In the genomic region with DNA sequence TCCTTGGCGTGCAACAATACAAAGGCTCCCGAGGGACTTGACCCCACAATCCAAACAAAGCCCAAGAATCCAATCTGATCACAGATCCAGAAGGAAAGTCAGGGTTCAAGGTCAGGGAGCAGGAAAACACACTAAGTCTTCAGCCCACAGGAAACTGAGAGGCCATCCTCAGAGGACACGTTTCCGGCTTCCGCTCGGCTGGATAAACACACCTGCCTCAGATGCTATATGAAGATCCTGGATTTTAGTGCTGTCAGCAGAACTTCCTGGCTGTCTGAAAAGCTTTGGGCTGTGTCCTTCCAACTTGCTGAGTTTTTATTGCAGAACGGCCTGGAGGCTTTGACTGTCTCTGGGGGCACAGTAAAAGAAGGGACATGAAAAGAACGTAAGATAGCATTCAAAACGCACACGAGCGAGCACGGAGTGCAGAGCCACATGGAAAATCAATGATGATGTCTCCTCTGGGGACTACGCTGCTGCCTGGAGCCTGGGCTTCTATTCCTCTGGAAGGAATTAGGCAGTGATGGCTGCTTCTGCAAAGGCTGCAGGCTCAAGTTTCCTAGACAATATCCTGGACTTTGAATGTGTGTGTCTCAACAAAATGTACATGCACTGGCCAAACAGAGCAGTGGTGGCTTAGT, we compare ENCODE assay signal across 9 mouse cellular contexts.
DNase-seq lines count a peak whose midpoint lies in the region; ATAC-seq and TF ChIP-seq lines count a peak whose summit lies in the region.
"Had no signal": no experiment of that assay in that cellular context is flagged by ENCODE, and none has a peak within 500 bp of the region (broad histone marks: within the 10 kb centered on the region; RNA-seq: fewer than 3 reads in every experiment).

No protein-coding gene starts in this region.

- no peak overlapping the region for H3K4me3 ChIP-seq in lung, embryonic 14.5 days (ENCODE audit: low read depth, low read length)
- H3K4me3 ChIP-seq in embryonic facial prominence, embryonic 14.5 days (ENCODE audit: low read depth, low read length) = no peak overlapping the region
- no peak overlapping the region for H3K4me3 ChIP-seq in neural tube, embryonic 12.5 days
- H3K4me3 ChIP-seq: megakaryocyte, embryonic 14.5 days had no signal

- 56% methylated on average over 13 of the region's 13 CpGs for WGBS in lung, embryonic 14.5 days
- WGBS in embryonic facial prominence, embryonic 14.5 days = 30% methylated on average over 13 of the region's 13 CpGs
- WGBS in neural tube, embryonic 12.5 days = 37% methylated on average over 13 of the region's 13 CpGs

- H3K4me1 ChIP-seq in lung, embryonic 14.5 days (ENCODE audit: insufficient read depth) = no peaks in the 10 kb centered on the region
- H3K4me1 ChIP-seq in embryonic facial prominence, embryonic 14.5 days (ENCODE audit: control insufficient read depth, insufficient read depth, low read length) = 0 out of 2 replicates have a peak, but pooled peaks cover 7% of the 10 kb centered on the region
- H3K4me1 ChIP-seq in neural tube, embryonic 12.5 days = peaks cover 20% of the 10 kb centered on the region

- H3K9me3 ChIP-seq in lung, embryonic 14.5 days (ENCODE audit: low read depth, low read length) = no peaks in the 10 kb centered on the region
- H3K9me3 ChIP-seq in embryonic facial prominence, embryonic 14.5 days (ENCODE audit: control insufficient read depth, low read length) = no peaks in the 10 kb centered on the region
- H3K9me3 ChIP-seq in neural tube, embryonic 12.5 days = no peaks in the 10 kb centered on the region

- no peaks in the 10 kb centered on the region for H3K36me3 ChIP-seq in lung, embryonic 14.5 days (ENCODE audit: insufficient read depth)
- no peaks in the 10 kb centered on the region for H3K36me3 ChIP-seq in embryonic facial prominence, embryonic 14.5 days (ENCODE audit: control insufficient read depth, insufficient read depth, low read length)
- H3K36me3 ChIP-seq in neural tube, embryonic 12.5 days = no peaks in the 10 kb centered on the region

- no peak overlapping the region for H3K4me2 ChIP-seq in lung, embryonic 14.5 days
- no peak overlapping the region for H3K4me2 ChIP-seq in embryonic facial prominence, embryonic 14.5 days (ENCODE audit: low read depth, low read length)
- H3K4me2 ChIP-seq in neural tube, embryonic 12.5 days (replicated peaks) = 0 out of 2 replicates have a peak overlapping the region, but pooled peaks have one; percentile 21

- no peak overlapping the region for H3K27ac ChIP-seq in lung, embryonic 14.5 days (ENCODE audit: low read depth)
- H3K27ac ChIP-seq in embryonic facial prominence, embryonic 14.5 days (replicated peaks; ENCODE audit: low read depth, low read length) = 0 out of 2 replicates have a peak overlapping the region, but pooled peaks have one; percentile 28
- H3K27ac ChIP-seq in neural tube, embryonic 12.5 days = no peak overlapping the region; the same call in 1 of the 2 replicates

- DNase-seq in lung, embryonic 14.5 days = peak; percentile 64
- no peak for DNase-seq in lung, postnatal 25 days (ENCODE audit: low spot score)
- DNase-seq in embryonic facial prominence, embryonic 14.5 days (ENCODE audit: low spot score) = peak; percentile 72
- DNase-seq in kidney, postnatal 10 days = peak; percentile 73
- no peak for DNase-seq in frontal cortex, postnatal 36 days (ENCODE audit: low spot score in 2 of 2)
- no peak for DNase-seq in right cerebral cortex, postnatal 36 days (ENCODE audit: low spot score in 2 of 2)

- no peak for TF ChIP-seq CTCF in lung, embryonic 14.5 days (IDR thresholded peaks at IDR 0.05; ENCODE audit: low read depth)

- no peak overlapping the region for H3K9ac ChIP-seq in lung, embryonic 14.5 days
- H3K9ac ChIP-seq in embryonic facial prominence, embryonic 14.5 days (ENCODE audit: low read depth, low read length) = no peak overlapping the region
- no peak overlapping the region for H3K9ac ChIP-seq in neural tube, embryonic 12.5 days

- H3K27me3 ChIP-seq in lung, embryonic 14.5 days (ENCODE audit: insufficient read depth, low read length) = no peaks in the 10 kb centered on the region
- no peaks in the 10 kb centered on the region for H3K27me3 ChIP-seq in embryonic facial prominence, embryonic 14.5 days (replicated peaks; ENCODE audit: control insufficient read depth, insufficient read depth, low read length)
- no peaks in the 10 kb centered on the region for H3K27me3 ChIP-seq in neural tube, embryonic 12.5 days (replicated peaks)

- ATAC-seq in lung, embryonic 14.5 days (ENCODE audit: insufficient read depth) = peak; percentile 24; the same call in 1 of the 2 replicates
- ATAC-seq in embryonic facial prominence, embryonic 14.5 days (ENCODE audit: low read depth) = 0 out of 2 replicates have a peak, but pooled peaks have one; percentile 44
- no peak for ATAC-seq in neural tube, embryonic 12.5 days (ENCODE audit: low FRiP score, low read depth)
- no peak for ATAC-seq in megakaryocyte, adult 5-6 weeks (ENCODE audit: poor library complexity, severe bottlenecking)

Comparison
In these comparisons a context has a peak if more than half of its experiments do, and no peak if none do; other contexts are left out.
1. DNase-seq: peak in lung, embryonic 14.5 days (single experiment), embryonic facial prominence, embryonic 14.5 days (single experiment) and kidney, postnatal 10 days (single experiment); none in lung, postnatal 25 days (single experiment), frontal cortex, postnatal 36 days (0 of 2) and right cerebral cortex, postnatal 36 days (0 of 2).
2. ATAC-seq: peak in lung, embryonic 14.5 days (single experiment) and embryonic facial prominence, embryonic 14.5 days (single experiment); none in neural tube, embryonic 12.5 days (single experiment) and megakaryocyte, adult 5-6 weeks (single experiment).